Mouse (Mus musculus) heart, postnatal 14 days (tissue): ENCODE results near the gene Vps4b. TPM values are rescaled to one million over a fixed set of nuclear protein-coding genes. Genes with fewer than 3 reads are reported as not detected.

ENCODE experiments used
- DNase-seq, 2 experiments: peaks; one replicate each; pipeline ENCODE4 v3.0.0; 2021 to 2022
- intact Hi-C: fragments of 180-260 bp; cut with DNase I; formaldehyde crosslinking; loops from one replicate; pipeline ENCODE4 v1.15.1; 2025
- long read RNA-seq, 2 experiments: library from polyadenylated mRNA; stranded (forward); transcript quantifications; one replicate each; pipeline ENCODE4 v2.0.0; 2021
- total RNA-seq, 2 experiments: library from RNA; stranded (reverse); gene quantifications; 2 replicates each; pipeline ENCODE4 v1.2.3; 2021

Vps4b gene
- total RNA-seq, result 10 to 100 TPM; 36.0 to 39.4 TPM
- long read RNA-seq, experiment 1, full-length matches to known transcripts, result 49 of 56 reads
- long read RNA-seq, experiment 1, partial matches to known transcripts, result 3 of 56 reads
- long read RNA-seq, experiment 1, other reads (novel, unspliced or antisense), result 4 of 56 reads
- long read RNA-seq, experiment 2, full-length matches to known transcripts, result 47 of 49 reads
- long read RNA-seq, experiment 2, partial matches to known transcripts, result 0 of 49 reads
- long read RNA-seq, experiment 2, other reads (novel, unspliced or antisense), result 2 of 49 reads

- intact Hi-C loops, result loop anchor here (5.0 kb wide), 1 partner anchor 39 kb away; the partner anchor contains the start of gene Kdsr
- peak; percentile 90 to 92 for DNase-seq
Observed at GRCm38 (mm10) chr1:106796542-106796924, at the start of gene Vps4b. Gene Vps4b, minus strand, starts transcription at chr1:106796728.

GRCm38 (mm10) chr1:106828784-106829183, 32.3 kb upstream of the Vps4b start:
- intact Hi-C loops, result no loop called here

DNA sequence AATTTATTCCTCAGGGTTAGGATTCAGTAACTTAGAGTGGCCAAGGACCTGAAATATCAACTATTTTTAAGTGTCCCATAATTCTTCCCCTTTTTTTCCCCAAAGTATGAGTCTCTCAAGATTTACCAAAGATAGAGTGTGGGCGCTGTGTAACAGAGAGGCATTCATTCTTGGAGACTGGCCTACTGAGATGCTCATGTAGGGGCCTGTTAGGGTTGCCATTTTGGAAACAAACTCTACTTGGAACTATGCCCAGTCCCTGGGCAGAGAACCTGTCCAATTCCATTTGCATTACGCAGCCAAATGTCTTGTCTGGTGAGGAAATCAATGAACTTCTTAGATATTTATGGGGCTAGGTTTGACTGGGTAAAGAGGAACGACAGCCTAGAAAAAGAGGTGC, 25.8 kb upstream of the Vps4b start:
- intact Hi-C loops, result no loop called here

More at GRCm38 (mm10) chr1:106828784-106829183, 32.3 kb upstream of the Vps4b start:
- no peak for DNase-seq

DNA sequence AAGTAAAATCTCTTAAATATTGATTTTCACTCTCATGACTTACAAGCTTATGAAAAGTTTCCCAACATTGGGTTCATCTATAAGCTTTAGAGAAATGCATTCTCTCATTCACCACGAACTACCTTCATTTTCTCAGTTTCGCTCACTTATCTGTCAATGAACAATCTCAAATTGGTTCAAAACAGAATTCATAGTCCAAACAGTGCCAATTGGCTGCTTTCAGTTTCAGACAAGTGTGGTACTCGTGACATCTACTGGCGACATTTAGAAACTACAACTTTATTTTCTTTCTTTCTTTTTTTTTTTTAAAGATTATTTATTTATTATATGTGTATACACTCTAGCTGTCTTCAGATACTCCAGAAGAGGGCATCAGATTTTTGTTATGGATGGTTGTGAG, 21.8 kb upstream of the Vps4b start:
- peak in 1 of 2 experiments; percentile 12 for DNase-seq
- intact Hi-C loops, result loop anchor here (5.0 to 10.0 kb wide), 4 partner anchors 101 to 746 kb away; no protein-coding TSS in a partner anchor

More for the DNA sequence above, 25.8 kb upstream of the Vps4b start:
- no peak for DNase-seq

- no peak for DNase-seq
- intact Hi-C loops, result loop anchor here (2.0 to 10.0 kb wide), 5 partner anchors 99 to 744 kb away; no protein-coding TSS in a partner anchor
Observed at GRCm38 (mm10) chr1:106816766-106817165, 20.2 kb upstream of the Vps4b start.

DNA sequence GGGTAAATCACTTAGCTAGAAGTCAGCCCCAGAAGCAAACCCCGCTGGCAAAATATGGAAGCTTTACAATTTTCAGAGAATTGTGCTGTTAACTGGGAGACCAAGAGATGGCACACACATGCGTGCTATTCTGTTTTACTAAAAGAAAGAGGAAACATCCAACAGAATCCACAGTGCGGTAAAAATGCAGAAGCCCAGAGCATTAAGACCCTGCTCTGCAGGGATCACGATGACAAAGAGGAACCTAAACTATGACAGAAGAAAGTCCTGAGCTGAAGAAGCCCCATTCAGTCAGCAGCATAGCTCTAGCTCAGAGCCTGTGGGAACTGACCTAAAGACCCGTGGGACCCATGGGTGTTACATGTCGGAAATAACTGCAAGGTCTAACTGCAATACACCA, 18.7 kb upstream of the Vps4b start:
- no peak for DNase-seq
- intact Hi-C loops, result loop anchor here (5.0 to 10.0 kb wide), 4 partner anchors 98 to 743 kb away; no protein-coding TSS in a partner anchor

DNA sequence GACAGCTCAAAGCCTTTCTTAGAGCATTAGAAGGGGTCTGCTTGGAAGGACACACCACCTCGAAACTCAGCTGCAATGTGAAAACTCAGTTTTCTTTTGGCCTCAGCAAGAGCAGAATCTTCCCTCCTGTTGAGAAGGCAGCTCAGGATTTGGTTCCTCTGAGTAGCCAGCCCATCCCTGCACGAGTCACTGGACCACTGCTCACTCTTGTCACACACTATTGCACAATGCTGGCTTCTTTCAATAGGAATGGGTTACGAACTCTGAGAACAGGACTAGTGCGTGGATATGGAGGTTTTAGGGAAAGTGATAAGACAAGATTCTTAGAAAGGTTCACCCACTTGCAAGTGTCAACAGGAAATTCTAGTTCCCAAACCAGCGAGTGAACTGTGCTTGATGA, 18.3 kb upstream of the Vps4b start:
- DNase-seq, result no peak
- intact Hi-C loops, result loop anchor here (5.0 to 10.0 kb wide), 4 partner anchors 98 to 743 kb away; no protein-coding TSS in a partner anchor

- no peak for DNase-seq
- intact Hi-C loops, result loop anchor here (5.0 kb wide), 1 partner anchor 43 kb away; the partner anchor contains the start of gene Kdsr
Observed at GRCm38 (mm10) chr1:106799931-106800330, 3.4 kb upstream of the Vps4b start.

DNA sequence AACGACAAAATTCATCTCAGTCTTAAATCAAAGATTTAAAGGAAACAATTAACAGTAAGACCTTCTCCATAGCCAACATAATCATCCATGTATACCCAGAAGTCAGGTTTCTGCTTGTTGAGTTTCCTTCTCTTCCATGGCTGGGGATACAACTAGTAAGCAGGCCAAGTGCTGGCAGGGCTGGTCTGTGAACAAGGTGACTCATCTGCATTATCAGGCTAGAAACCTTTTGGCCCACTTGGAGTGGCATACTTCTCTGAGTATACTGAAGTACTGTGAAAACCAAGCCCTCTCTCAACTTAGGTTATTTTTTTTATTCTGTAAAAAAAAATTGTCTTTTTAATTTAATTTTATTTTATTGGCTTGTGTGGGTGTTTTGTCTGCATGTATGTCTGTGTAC, 2.9 kb upstream of the Vps4b start:
- no peak for DNase-seq
- intact Hi-C loops, result loop anchor here (5.0 kb wide), 1 partner anchor 42 kb away; the partner anchor contains the start of gene Kdsr

- intact Hi-C loops, result loop anchor here (5.0 kb wide), 1 partner anchor 40 kb away; the partner anchor contains the start of gene Kdsr
- no peak for DNase-seq
Observed at GRCm38 (mm10) chr1:106796987-106797779, 655 bp upstream of the Vps4b start.

GRCm38 (mm10) chr1:106795634-106796541, 640 bp downstream of the Vps4b start:
- intact Hi-C loops, result loop anchor here (5.0 kb wide), 1 partner anchor 39 kb away; the partner anchor contains the start of gene Kdsr
- DNase-seq, result peak; percentile 68 to 71

DNA sequence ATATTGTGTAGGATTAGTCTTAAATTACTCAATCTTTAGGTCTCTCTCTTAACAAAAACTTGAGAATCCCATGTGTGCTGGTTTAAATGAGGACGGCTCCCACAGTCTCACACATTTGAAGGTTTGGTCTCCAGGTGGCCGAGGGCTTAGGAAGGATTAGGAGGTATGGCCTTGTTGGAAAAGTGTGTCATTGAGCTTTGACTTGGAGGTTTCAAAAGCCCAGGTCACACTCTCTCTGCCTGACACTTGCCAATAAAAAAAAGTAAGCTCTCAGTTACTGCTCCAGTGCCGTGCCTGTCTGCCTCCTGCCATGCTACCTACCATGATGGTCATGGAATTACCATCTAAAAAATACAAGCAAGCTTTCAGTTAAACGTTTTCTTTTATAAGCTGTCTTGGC, 21.6 kb downstream of the Vps4b start:
- no peak for DNase-seq
- intact Hi-C loops, result no loop called here

DNA sequence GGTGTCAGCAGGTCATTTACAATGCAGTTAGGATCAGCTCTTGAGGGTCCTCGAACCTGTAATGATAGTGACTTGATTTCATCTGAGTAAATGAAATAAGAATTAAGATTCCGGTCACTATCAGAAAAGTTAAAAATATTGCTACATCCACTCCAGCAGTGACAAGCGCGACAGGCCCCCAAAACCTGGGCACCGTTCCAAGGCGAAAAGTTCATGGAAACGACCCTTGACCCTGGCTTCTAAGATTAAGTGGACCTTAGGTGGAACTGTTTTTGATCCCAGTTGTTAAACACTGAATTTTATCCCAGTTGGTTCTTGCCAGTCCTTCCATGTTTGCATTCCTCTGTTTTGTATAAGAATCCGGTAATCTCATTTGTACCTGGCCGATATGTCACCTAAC, 22.4 kb downstream of the Vps4b start:
- intact Hi-C loops, result no loop called here
- no peak for DNase-seq

- no peak for DNase-seq
- intact Hi-C loops, result no loop called here
Observed at GRCm38 (mm10) chr1:106768773-106769172, 27.8 kb downstream of the Vps4b start.

DNA sequence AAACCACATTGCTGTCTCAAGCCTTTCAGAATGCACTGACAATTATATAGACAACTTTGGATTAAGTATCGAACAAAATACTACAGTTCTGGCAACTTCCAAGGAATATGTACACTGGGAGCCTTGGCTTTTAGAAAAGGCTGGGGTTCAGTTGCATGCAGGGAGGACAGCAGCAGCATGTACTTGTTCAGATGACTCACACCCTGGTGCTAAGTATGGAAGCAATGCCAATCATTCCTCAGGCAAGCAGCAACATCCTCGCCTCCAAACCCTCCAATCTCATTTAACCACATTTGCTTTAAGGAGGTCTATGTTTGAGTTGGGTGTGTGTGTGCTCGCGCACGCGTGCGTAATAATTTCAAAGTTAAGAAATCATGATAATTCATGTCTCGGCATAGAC, 30.8 kb downstream of the Vps4b start:
- intact Hi-C loops, result no loop called here

DNA sequence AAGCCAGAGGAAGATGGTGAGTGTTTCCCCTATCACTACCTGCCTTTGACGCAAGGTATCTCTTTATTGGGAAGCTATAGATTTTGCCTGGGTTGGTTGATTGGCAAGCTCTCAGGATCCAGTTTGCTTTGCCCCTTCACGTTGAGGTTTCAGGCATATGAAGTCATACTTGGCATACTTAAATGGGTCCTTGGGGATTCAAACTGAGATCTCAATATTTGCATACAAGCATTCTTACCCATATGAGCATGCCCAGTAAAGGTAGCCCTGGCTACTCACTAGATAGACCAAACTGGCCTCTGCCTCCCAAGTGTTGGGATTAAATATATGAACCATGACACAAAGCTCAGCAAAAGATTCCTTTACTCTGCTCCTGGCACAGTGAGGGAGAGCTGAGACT, 31.7 kb downstream of the Vps4b start:
- intact Hi-C loops, result no loop called here
- no peak for DNase-seq

More for the DNA sequence above, 30.8 kb downstream of the Vps4b start:
- DNase-seq, result no peak

DNA sequence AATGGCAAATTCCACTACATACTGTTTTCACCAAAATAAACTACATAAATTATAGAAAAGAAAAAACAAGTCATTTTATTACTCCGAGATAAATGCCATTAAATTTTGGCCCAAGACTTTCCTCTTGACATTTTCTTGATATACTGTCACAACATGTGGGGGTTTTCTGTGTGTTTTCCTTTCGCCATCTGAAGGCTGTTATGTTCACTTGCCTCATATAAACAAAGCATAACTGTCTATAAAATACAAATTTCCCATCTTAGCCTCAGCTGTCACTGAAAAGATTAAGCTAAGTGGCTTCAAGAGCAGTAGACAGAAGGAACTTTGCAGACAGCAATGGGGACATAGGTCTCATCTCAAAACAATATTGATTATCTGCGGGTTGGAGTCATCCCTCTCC, 32.2 kb downstream of the Vps4b start:
- DNase-seq, result no peak
- intact Hi-C loops, result no loop called here

DNA sequence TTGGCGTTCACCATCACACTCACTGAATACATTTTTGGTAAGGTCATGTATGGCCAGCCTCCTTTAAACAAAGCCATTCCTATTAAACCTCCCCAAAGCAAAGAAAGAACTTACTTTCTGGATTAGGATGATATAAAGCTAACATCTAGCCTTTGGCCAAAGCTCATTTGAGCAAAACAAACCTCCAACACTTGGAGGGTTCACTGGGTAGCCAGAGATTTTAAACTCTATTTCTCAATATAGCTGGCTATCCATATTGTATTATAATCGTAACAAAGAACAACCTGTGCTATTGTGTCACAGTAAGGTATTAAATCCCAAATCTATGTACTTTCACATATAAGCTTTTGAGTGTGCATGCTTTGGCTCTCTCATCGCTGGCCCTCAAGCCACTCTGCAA, 35.8 kb downstream of the Vps4b start:
- intact Hi-C loops, result no loop called here
- DNase-seq, result no peak

DNA sequence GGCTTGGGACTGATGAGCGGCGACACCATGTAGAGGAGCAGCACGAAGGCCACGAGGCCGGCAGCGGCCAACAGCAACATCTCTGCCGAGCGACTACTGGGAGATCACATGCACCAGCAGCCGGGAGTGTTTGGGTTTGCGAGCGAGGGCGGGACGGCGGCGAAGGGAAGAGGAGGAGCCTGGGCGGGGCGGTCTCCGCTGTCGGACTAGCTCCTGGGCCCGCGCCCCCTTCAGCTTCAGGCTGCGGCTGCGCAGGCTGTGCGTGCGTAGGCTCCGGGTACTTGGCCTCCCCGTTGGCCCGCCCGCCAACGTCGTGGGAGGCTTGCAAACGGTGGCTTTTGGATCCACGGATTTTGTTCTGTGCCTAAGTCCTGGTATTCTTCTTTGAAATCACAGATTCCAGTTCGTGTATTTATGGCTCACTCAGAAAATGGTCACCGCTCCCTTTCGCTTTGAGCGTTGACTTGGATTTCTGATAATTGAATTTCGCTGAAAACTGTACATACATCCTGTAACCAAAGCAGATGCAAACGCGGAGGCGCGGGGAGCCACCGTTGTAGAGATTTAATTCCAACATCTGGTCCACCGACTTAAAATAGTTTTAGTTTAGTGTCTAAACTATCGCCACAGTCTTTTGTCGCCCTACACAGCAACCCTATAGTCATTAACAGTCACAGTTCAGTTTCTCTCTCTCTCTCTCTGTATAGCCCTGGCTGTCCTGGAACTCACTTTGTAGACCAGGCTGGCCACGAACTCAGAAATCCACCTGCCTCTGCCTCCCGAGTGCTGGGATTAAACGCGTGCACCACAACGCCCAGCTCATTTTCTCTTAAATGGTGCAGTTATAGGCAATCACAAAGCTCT, 36.7 kb downstream of the Vps4b start, which contains the start of gene Kdsr:
Kdsr (minus strand) TSS at position 156 of the 864 bp plus-strand sequence.
- peak; percentile 97 for DNase-seq
- intact Hi-C loops, result loop anchor here (2.0 to 10.0 kb wide), 3 partner anchors 37 to 765 kb away; partner anchors contain the start of genes Vps4b and Zcchc2
